Mouse (Mus musculus): Measurements from ENCODE around the gene Xpnpep2. TPM values are rescaled to one million over a fixed set of nuclear protein-coding genes. Genes with fewer than 3 reads are reported as not detected.

Xpnpep2 gene
- polyA plus RNA-seq, 1 experiment from 2014 or later, result 2.2 TPM

GRCm38 (mm10) chrX:48147741-48148186 is 39.2 kb downstream of the Xpnpep2 start:
- Histone ChIP-seq H3K4me1 (replicated peaks; ENCODE audit: control insufficient read depth, insufficient read depth, low read length) (no peaks in the 10 kb centered on the region), H3K27me3 (replicated peaks; ENCODE audit: control insufficient read depth, insufficient read depth, low read length) (no peaks in the 10 kb centered on the region), H3K9me3 (ENCODE audit: control insufficient read depth, low read length) (no peaks in the 10 kb centered on the region), H3K9ac (ENCODE audit: low read length) (no peak overlapping the region), H3K27ac (ENCODE audit: low read depth) (no peak overlapping the region), H3K4me3 (ENCODE audit: low read depth, low read length) (no peak overlapping the region), H3K36me3 (ENCODE audit: control insufficient read depth, insufficient read depth, low read length) (no peaks in the 10 kb centered on the region), H3K4me2 (ENCODE audit: low read length) (no peak overlapping the region)
- no peak for ATAC-seq (replicated peaks; ENCODE audit: low FRiP score, low TSS enrichment, low read depth)
- DNase-seq (ENCODE audit: low spot score), result no peak
- 85% methylated on average over 7 of the region's 7 CpGs for WGBS

GRCm38 (mm10) chrX:48152106-48152505 is 43.6 kb downstream of the Xpnpep2 start:
- H3K27me3 ChIP-seq (replicated peaks; ENCODE audit: control insufficient read depth, insufficient read depth, low read length), result no peaks in the 10 kb centered on the region
- no peaks in the 10 kb centered on the region for H3K9me3 ChIP-seq (ENCODE audit: control insufficient read depth, low read length)
- no peak overlapping the region for H3K4me2 ChIP-seq (ENCODE audit: low read length)
- H3K9ac ChIP-seq (ENCODE audit: low read length), result no peak overlapping the region
- WGBS, result 78% methylated on average over 7 of the region's 7 CpGs
- H3K4me3 ChIP-seq (ENCODE audit: low read depth, low read length), result no peak overlapping the region
- DNase-seq (ENCODE audit: low spot score) (no peak), ATAC-seq (replicated peaks; ENCODE audit: low FRiP score, low TSS enrichment, low read depth) (no peak)
- H3K4me1 ChIP-seq (replicated peaks; ENCODE audit: control insufficient read depth, insufficient read depth, low read length), result no peaks in the 10 kb centered on the region
- no peak overlapping the region for H3K27ac ChIP-seq (ENCODE audit: low read depth)
- H3K36me3 ChIP-seq (ENCODE audit: control insufficient read depth, insufficient read depth, low read length), result no peaks in the 10 kb centered on the region

DNA sequence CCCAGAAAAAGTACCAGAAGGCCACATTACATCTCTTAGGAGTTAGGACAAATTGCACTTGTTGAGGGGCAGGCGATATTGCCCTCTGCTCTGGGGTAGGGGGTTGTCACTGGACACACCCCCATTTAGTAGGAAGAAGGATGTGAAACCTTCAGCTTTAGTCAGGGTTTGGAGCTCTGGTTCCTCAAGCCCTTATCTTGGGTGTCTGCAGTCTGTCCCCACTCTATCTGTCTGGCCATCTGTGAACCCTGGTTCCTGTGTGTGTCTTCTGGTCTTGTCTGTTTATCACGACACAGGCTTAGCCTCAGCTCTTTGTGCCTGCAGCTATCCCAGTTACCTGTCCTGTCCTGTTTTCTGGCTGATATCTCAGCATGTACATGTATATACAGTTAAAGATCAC is 44.9 kb downstream of the Xpnpep2 start:
- no peak overlapping the region for H3K4me2 ChIP-seq (ENCODE audit: low read length)
- H3K4me3 ChIP-seq (ENCODE audit: low read depth, low read length), result no peak overlapping the region
- WGBS, result 87% methylated on average over 2 of the region's 2 CpGs
- H3K4me1 ChIP-seq (replicated peaks; ENCODE audit: control insufficient read depth, insufficient read depth, low read length), result no peaks in the 10 kb centered on the region
- no peak overlapping the region for H3K9ac ChIP-seq (ENCODE audit: low read length)
- H3K36me3 ChIP-seq (ENCODE audit: control insufficient read depth, insufficient read depth, low read length), result no peaks in the 10 kb centered on the region
- no peak overlapping the region for H3K27ac ChIP-seq (ENCODE audit: low read depth)
- no peaks in the 10 kb centered on the region for H3K27me3 ChIP-seq (replicated peaks; ENCODE audit: control insufficient read depth, insufficient read depth, low read length)
- H3K9me3 ChIP-seq (ENCODE audit: control insufficient read depth, low read length), result no peaks in the 10 kb centered on the region
- DNase-seq (ENCODE audit: low spot score), result no peak
- no peak for ATAC-seq (replicated peaks; ENCODE audit: low FRiP score, low TSS enrichment, low read depth)

GRCm38 (mm10) chrX:48153949-48154348 is 45.4 kb downstream of the Xpnpep2 start:
- Histone ChIP-seq H3K4me3 (ENCODE audit: low read depth, low read length) (no peak overlapping the region), H3K9ac (ENCODE audit: low read length) (no peak overlapping the region), H3K27me3 (replicated peaks; ENCODE audit: control insufficient read depth, insufficient read depth, low read length) (no peaks in the 10 kb centered on the region), H3K9me3 (ENCODE audit: control insufficient read depth, low read length) (no peaks in the 10 kb centered on the region), H3K4me1 (replicated peaks; ENCODE audit: control insufficient read depth, insufficient read depth, low read length) (no peaks in the 10 kb centered on the region), H3K4me2 (ENCODE audit: low read length) (no peak overlapping the region), H3K27ac (ENCODE audit: low read depth) (no peak overlapping the region), H3K36me3 (ENCODE audit: control insufficient read depth, insufficient read depth, low read length) (no peaks in the 10 kb centered on the region)
- WGBS, result 72% methylated on average over 2 of the region's 2 CpGs
- no peak for DNase-seq (ENCODE audit: low spot score)
- no peak for ATAC-seq (replicated peaks; ENCODE audit: low FRiP score, low TSS enrichment, low read depth)

- no peak overlapping the region for H3K9ac ChIP-seq (ENCODE audit: low read length)
- H3K4me1 ChIP-seq (replicated peaks; ENCODE audit: control insufficient read depth, insufficient read depth, low read length), result no peaks in the 10 kb centered on the region
- H3K4me3 ChIP-seq (ENCODE audit: low read depth, low read length), result no peak overlapping the region
- H3K27me3 ChIP-seq (replicated peaks; ENCODE audit: control insufficient read depth, insufficient read depth, low read length), result no peaks in the 10 kb centered on the region
- DNase-seq (ENCODE audit: low spot score), result no peak
- H3K9me3 ChIP-seq (ENCODE audit: control insufficient read depth, low read length), result no peaks in the 10 kb centered on the region
- no peak for ATAC-seq (replicated peaks; ENCODE audit: low FRiP score, low TSS enrichment, low read depth)
- no peaks in the 10 kb centered on the region for H3K36me3 ChIP-seq (ENCODE audit: control insufficient read depth, insufficient read depth, low read length)
- WGBS, result 92% methylated on average over 6 of the region's 6 CpGs
- no peak overlapping the region for H3K4me2 ChIP-seq (ENCODE audit: low read length)
- H3K27ac ChIP-seq (ENCODE audit: low read depth), result no peak overlapping the region
Observed at GRCm38 (mm10) chrX:48155489-48155888, 47.0 kb downstream of the Xpnpep2 start.

GRCm38 (mm10) chrX:48157396-48157795 is 48.9 kb downstream of the Xpnpep2 start:
- Histone ChIP-seq H3K4me3 (ENCODE audit: low read depth, low read length) (no peak overlapping the region), H3K4me1 (replicated peaks; ENCODE audit: control insufficient read depth, insufficient read depth, low read length) (no peaks in the 10 kb centered on the region), H3K36me3 (ENCODE audit: control insufficient read depth, insufficient read depth, low read length) (no peaks in the 10 kb centered on the region), H3K9ac (ENCODE audit: low read length) (no peak overlapping the region), H3K4me2 (ENCODE audit: low read length) (no peak overlapping the region), H3K9me3 (ENCODE audit: control insufficient read depth, low read length) (no peaks in the 10 kb centered on the region), H3K27ac (ENCODE audit: low read depth) (no peak overlapping the region), H3K27me3 (replicated peaks; ENCODE audit: control insufficient read depth, insufficient read depth, low read length) (no peaks in the 10 kb centered on the region)
- 89% methylated on average over 8 of the region's 8 CpGs for WGBS
- DNase-seq (ENCODE audit: low spot score) (no peak), ATAC-seq (replicated peaks; ENCODE audit: low FRiP score, low TSS enrichment, low read depth) (no peak)

DNA sequence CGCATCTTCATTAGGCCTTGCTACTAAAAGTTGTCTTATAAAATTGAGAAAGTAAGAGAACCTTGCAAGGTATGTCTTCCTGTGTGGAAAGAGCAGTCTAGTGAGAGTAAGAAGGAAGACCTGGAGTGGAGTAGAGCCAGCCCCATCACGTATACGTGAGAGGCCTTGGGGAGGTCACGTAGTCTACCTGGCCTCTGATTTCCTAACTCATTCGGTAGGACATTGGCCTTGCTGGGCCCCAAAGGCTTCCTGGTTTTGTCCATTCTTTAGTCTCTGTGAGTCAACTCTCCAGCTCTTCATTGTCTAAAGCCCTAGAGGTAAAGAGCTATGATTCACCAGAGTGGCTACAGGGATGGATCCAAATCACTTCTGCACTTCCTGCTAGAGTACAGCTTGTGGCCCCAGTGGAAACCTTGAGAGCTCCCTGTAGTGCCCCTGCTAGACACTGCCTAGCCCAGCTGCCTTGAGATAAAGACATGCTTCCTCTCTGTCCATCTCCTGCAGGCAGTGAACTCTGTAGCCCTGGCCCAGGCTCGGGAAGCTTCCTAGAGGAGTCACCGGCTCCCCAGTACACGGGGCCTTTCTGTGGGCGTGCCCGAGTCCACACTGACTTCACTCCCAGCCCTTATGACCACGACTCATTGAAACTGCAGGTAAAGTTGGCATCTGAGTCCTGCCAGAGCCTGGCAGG is 49.8 kb downstream of the Xpnpep2 start:
- Histone ChIP-seq H3K4me3 (ENCODE audit: low read depth, low read length) (no peak overlapping the region), H3K27me3 (replicated peaks; ENCODE audit: control insufficient read depth, insufficient read depth, low read length) (no peaks in the 10 kb centered on the region), H3K9me3 (ENCODE audit: control insufficient read depth, low read length) (no peaks in the 10 kb centered on the region), H3K4me2 (ENCODE audit: low read length) (no peak overlapping the region), H3K9ac (ENCODE audit: low read length) (no peak overlapping the region), H3K36me3 (ENCODE audit: control insufficient read depth, insufficient read depth, low read length) (no peaks in the 10 kb centered on the region), H3K27ac (ENCODE audit: low read depth) (no peak overlapping the region), H3K4me1 (replicated peaks; ENCODE audit: control insufficient read depth, insufficient read depth, low read length) (no peaks in the 10 kb centered on the region)
- no peak for DNase-seq (ENCODE audit: low spot score)
- no peak for ATAC-seq (replicated peaks; ENCODE audit: low FRiP score, low TSS enrichment, low read depth)
- 88% methylated on average over 11 of the region's 11 CpGs for WGBS

GRCm38 (mm10) chrX:48169892-48170291 is 61.4 kb downstream of the Xpnpep2 start:
- Histone ChIP-seq H3K9ac (ENCODE audit: low read length) (no peak overlapping the region), H3K4me2 (ENCODE audit: low read length) (no peak overlapping the region), H3K4me3 (ENCODE audit: low read depth, low read length) (no peak overlapping the region), H3K27me3 (replicated peaks; ENCODE audit: control insufficient read depth, insufficient read depth, low read length) (no peaks in the 10 kb centered on the region), H3K36me3 (ENCODE audit: control insufficient read depth, insufficient read depth, low read length) (0 out of 2 replicates have a peak, but pooled peaks cover 4% of the 10 kb centered on the region), H3K4me1 (replicated peaks; ENCODE audit: control insufficient read depth, insufficient read depth, low read length) (no peaks in the 10 kb centered on the region), H3K9me3 (ENCODE audit: control insufficient read depth, low read length) (no peaks in the 10 kb centered on the region), H3K27ac (ENCODE audit: low read depth) (no peak overlapping the region)
- DNase-seq (ENCODE audit: low spot score) (no peak), ATAC-seq (replicated peaks; ENCODE audit: low FRiP score, low TSS enrichment, low read depth) (no peak)
- 70% methylated on average over 1 of the region's 1 CpGs for WGBS

- DNase-seq (ENCODE audit: low spot score) (no peak), ATAC-seq (replicated peaks; ENCODE audit: low FRiP score, low TSS enrichment, low read depth) (no peak)
- H3K4me1 ChIP-seq (replicated peaks; ENCODE audit: control insufficient read depth, insufficient read depth, low read length), result no peaks in the 10 kb centered on the region
- no peaks in the 10 kb centered on the region for H3K27me3 ChIP-seq (replicated peaks; ENCODE audit: control insufficient read depth, insufficient read depth, low read length)
- 59% methylated on average over 1 of the region's 1 CpGs for WGBS
- H3K4me3 ChIP-seq (ENCODE audit: low read depth, low read length), result no peak overlapping the region
- H3K4me2 ChIP-seq (ENCODE audit: low read length), result no peak overlapping the region
- 0 out of 2 replicates have a peak, but pooled peaks cover 4% of the 10 kb centered on the region for H3K36me3 ChIP-seq (ENCODE audit: control insufficient read depth, insufficient read depth, low read length)
- H3K27ac ChIP-seq (ENCODE audit: low read depth), result no peak overlapping the region
- H3K9me3 ChIP-seq (ENCODE audit: control insufficient read depth, low read length), result no peaks in the 10 kb centered on the region
- no peak overlapping the region for H3K9ac ChIP-seq (ENCODE audit: low read length)
Observed at GRCm38 (mm10) chrX:48170368-48170767, 61.8 kb downstream of the Xpnpep2 start.
